Mouse (Mus musculus) liver, embryonic 11.5 days (tissue): ENCODE results near the gene Prph. TPM values are rescaled to one million over a fixed set of nuclear protein-coding genes. Genes with fewer than 3 reads are reported as not detected.
A peak's percentile ranks its signal among the peaks of the same experiment; 100 is the strongest.

Source experiments
- ATAC-seq: fragments of 200-750 bp; cut with Nextera tagmentation; replicated peaks from 2 replicates; pipeline ENCODE4 v1.8.0; 2017; ENCODE audit warnings: moderate number of reproducible peaks, mild to moderate bottlenecking, moderate TSS enrichment, moderate library complexity; ENCODE audit not compliant: low FRiP score
- DNase-seq: peaks from one replicate; pipeline ENCODE4 v3.0.0-alpha.2; 2017; ENCODE audit warnings: low spot score
- H3K27ac ChIP-seq: fragments of 300-500 bp; sonication (generic); 2 replicates; pipeline ENCODE4 v1.5.1; 2014; ENCODE audit warnings: mild to moderate bottlenecking, low read depth, low read length, control low read depth
- H3K27me3 ChIP-seq: fragments of 300-500 bp; sonication (generic); replicated peaks from 2 replicates; pipeline ENCODE4 v1.6.1; 2014; ENCODE audit warnings: low read length, mixed read lengths; ENCODE audit not compliant: control insufficient read depth, insufficient read depth
- H3K36me3 ChIP-seq: fragments of 300-500 bp; sonication (generic); 2 replicates; pipeline ENCODE4 v1.6.1; 2014; ENCODE audit warnings: mild to moderate bottlenecking, low read length, moderate library complexity, mixed read lengths; ENCODE audit not compliant: control insufficient read depth, insufficient read depth
- H3K4me1 ChIP-seq: fragments of 300-500 bp; sonication (generic); replicated peaks from 2 replicates; pipeline ENCODE4 v1.6.1; 2014; ENCODE audit warnings: low read length, mixed read lengths; ENCODE audit not compliant: control insufficient read depth, insufficient read depth
- H3K4me2 ChIP-seq: fragments of 300-500 bp; sonication (generic); 2 replicates; pipeline ENCODE4 v1.6.1; 2014; ENCODE audit warnings: mild to moderate bottlenecking, control low read depth, moderate library complexity
- H3K4me3 ChIP-seq: fragments of 300-500 bp; sonication (generic); 2 replicates; pipeline ENCODE4 v1.5.1; 2014; ENCODE audit warnings: low read depth, low read length, control low read depth
- H3K9ac ChIP-seq: fragments of 300-500 bp; sonication (generic); 2 replicates; pipeline ENCODE4 v1.6.1; 2014; ENCODE audit warnings: low read depth, low read length, control low read depth
- H3K9me3 ChIP-seq: fragments of 300-500 bp; sonication (generic); 2 replicates; pipeline ENCODE4 v1.6.1; 2016; ENCODE audit warnings: low read length, inconsistent platforms, mixed read lengths; ENCODE audit not compliant: control insufficient read depth
- WGBS: fragments of 180-500 bp; shearing (Covaris S2); extraction: QIAGEN DNeasy Blood & Tissue Kit; methylation state at CpG from one replicate; pipeline ENCODE4 v1.1.7; 2014; 5-methylcytosine and 5-hydroxymethylcytosine counted together
- polyA plus RNA-seq: library from polyadenylated mRNA; unstranded; fragments of >200 nt; fragmentation: Nextera tagmentation; extraction: Ambion mirVana; gene quantifications from 2 replicates; pipeline ENCODE4 v1.2.1, GENCODE M21; 2014

The Prph gene
- polyA plus RNA-seq, 1 experiment from 2014 or later = 0.36 TPM

DNA sequence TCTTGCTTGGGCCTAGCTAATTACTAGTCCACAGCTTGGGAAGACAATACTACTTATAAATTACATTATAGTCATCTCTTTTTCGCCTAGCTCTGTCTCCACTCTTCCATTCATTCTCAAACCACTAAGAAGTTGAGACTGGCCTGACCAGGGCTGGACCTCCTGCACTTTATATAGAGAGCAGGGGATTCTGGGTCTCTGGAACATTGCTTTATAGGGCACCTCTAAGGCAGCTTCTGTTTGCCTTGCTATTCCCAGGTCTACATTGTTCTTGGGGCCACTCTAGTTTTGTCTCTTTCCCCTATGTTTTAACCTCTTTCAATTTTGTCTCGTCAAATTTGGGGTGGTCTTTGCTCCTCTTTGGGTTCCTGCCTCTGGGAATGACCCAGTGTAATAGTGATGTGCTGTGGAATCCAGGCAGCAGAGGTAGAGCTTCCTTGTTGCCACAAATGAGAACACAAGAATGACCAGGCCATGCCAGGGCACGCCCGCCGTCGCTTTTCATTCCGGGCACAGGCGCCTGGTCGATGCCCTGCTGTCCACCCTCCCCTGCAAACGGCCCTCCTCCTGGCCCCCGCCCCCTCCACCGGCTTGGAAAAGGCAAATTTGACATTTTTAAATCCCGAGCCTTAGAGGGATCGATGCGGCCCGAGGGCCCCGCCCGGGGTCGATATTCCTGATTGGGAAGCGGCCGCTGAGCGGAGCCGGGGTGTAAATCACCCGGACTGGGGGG is 41.3 kb downstream of the Prph start:
- H3K27ac ChIP-seq = no peak overlapping the region
- peaks cover 28% of the 10 kb centered on the region for H3K4me1 ChIP-seq
- H3K4me2 ChIP-seq = peak overlapping the region; percentile 62
- no peaks in the 10 kb centered on the region for H3K9me3 ChIP-seq
- H3K9ac ChIP-seq = no peak overlapping the region
- no peak for DNase-seq
- H3K27me3 ChIP-seq = peaks cover 93% of the 10 kb centered on the region
- ATAC-seq = no peak
- H3K36me3 ChIP-seq = no peaks in the 10 kb centered on the region
- H3K4me3 ChIP-seq = peak overlapping the region; percentile 45
- 3% methylated on average over 24 of the region's 24 CpGs for WGBS

DNA sequence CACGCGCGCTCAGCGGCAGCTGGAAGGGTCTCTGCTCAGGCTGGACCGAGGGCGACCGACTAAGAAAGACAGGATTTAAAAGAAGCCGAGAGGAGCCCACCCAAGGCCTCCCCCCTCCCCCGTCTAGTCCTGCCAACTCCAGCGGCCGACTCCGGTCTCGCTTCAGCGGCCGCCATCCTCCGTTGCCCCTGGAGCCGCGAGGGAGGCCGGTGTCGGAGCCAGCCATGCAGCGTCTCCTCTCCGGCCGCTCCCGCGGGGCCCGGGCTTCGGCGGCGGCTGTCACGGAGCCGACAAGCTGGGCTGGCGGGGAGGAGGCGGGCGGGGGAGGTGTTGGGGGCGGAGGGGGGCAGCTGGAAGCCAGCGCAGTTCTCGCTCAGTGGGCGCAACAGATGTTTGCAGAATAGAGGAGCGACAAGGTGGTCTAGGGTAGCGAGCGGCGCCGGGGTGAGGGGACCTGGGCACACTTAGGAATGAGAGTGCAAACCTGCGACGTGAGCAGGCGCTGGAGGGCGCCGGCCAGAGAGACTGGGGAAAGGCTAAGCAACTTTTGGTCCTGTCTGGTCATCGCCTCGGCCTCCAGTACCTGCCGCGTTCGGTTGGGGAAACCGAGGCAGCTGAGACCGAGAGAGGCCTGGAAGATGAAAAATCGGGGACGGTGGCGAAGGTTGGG is 42.0 kb downstream of the Prph start:
- Histone ChIP-seq H3K27me3 (peaks cover 87% of the 10 kb centered on the region), H3K4me1 (peaks cover 28% of the 10 kb centered on the region), H3K4me2 (peak overlapping the region; percentile 62), H3K4me3 (peak overlapping the region; percentile 45), H3K27ac (no peak overlapping the region), H3K9ac (no peak overlapping the region), H3K9me3 (no peaks in the 10 kb centered on the region), H3K36me3 (no peaks in the 10 kb centered on the region)
- 1% methylated on average over 54 of the region's 58 CpGs for WGBS
- DNase-seq (peak; percentile 69), ATAC-seq (no peak)

DNA sequence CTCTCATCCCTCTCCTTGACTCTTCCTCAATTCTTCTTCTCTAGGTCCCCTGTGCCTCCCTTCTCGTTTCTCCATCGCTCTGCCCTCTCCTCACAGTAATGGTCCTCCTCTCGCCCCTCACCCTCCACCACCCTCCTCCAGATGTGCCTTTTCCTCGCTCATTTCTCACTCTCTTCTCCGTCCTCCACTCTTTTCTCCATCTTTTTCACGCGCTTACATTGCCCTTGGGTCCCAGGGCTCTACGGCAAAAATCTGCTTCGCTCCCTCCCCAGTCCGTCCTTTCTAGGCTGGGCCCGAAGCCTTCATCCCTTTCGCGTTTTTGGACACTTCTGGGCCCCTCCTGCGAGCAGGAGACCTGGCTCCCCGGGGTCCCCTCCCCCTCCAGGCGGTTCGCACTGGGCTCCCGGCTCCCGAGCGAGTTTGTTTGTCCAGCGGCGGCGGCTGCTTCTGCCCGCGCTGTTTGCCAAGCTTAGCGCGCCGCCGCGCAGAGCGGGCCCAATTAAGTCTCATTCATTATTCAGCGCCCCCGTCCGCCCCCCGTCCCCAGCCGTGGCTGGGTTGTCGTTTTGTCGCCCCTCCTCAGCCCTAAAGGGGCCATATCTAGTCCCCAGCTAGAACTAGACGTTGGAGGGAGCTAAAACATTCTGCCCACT is 43.0 kb downstream of the Prph start:
- Histone ChIP-seq H3K9ac (no peak overlapping the region), H3K27ac (no peak overlapping the region), H3K4me2 (peak overlapping the region; percentile 62), H3K9me3 (no peaks in the 10 kb centered on the region), H3K27me3 (peaks cover 77% of the 10 kb centered on the region), H3K36me3 (no peaks in the 10 kb centered on the region), H3K4me3 (peak overlapping the region; percentile 45), H3K4me1 (peaks cover 26% of the 10 kb centered on the region)
- under 1% methylated on average over 39 of the region's 39 CpGs for WGBS
- no peak for DNase-seq
- ATAC-seq = no peak

DNA sequence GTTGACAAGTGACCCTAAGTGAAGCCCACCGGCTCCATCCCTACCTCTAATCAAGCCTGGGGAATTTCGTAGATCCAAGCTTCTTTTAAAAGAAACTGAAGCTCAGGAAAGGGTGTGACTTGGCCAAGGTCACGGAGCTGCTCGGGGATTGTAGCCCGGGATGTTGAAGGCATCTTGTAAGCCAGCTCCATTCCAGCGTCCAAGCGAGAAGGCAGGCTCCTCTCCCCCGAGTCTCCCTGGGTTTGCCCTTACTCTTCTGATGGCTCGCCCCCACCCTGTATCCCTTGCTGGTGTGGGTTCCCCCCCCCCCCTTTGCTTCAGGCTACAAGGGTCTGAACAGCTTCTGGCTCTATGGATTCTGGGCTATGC is 43.5 kb downstream of the Prph start:
- DNase-seq = no peak
- Histone ChIP-seq H3K4me2 (peak overlapping the region; percentile 62), H3K4me3 (peak overlapping the region; percentile 45), H3K27me3 (peaks cover 72% of the 10 kb centered on the region), H3K9ac (no peak overlapping the region), H3K4me1 (peaks cover 22% of the 10 kb centered on the region), H3K9me3 (no peaks in the 10 kb centered on the region), H3K36me3 (no peaks in the 10 kb centered on the region), H3K27ac (no peak overlapping the region)
- no peak for ATAC-seq
- 3% methylated on average over 9 of the region's 9 CpGs for WGBS

DNA sequence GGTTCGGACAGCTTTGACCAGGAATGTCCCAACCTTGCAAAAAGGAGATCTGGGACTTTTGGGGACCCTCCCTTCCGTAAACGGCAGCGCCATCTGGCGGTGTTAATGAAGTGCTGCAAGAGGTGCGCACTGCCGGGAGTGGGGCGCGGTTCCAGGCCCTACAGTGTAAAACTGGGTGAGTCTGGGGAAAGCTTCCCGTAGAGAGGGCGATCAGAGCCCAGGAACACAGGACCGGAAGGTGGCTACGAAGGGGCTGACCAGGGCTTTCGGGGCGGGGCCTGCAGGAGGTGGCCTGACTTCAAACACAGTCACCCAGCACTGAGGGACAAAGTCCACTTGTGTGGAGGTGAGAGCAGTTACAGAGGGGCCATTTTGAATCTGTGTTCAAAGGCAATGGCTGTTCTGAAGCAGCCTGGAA is 44.2 kb downstream of the Prph start:
- peak overlapping the region; percentile 62 for H3K4me2 ChIP-seq
- peaks cover 18% of the 10 kb centered on the region for H3K4me1 ChIP-seq
- DNase-seq (peak; percentile 78), ATAC-seq (peak; percentile 78)
- peak overlapping the region; percentile 57 for H3K27ac ChIP-seq
- peaks cover 67% of the 10 kb centered on the region for H3K27me3 ChIP-seq
- whole genome bisulfite sequencing = 1% methylated on average over 15 of the region's 15 CpGs
- H3K9ac ChIP-seq = no peak overlapping the region
- H3K9me3 ChIP-seq = no peaks in the 10 kb centered on the region
- H3K36me3 ChIP-seq = no peaks in the 10 kb centered on the region
- H3K4me3 ChIP-seq = peak overlapping the region; percentile 32

DNA sequence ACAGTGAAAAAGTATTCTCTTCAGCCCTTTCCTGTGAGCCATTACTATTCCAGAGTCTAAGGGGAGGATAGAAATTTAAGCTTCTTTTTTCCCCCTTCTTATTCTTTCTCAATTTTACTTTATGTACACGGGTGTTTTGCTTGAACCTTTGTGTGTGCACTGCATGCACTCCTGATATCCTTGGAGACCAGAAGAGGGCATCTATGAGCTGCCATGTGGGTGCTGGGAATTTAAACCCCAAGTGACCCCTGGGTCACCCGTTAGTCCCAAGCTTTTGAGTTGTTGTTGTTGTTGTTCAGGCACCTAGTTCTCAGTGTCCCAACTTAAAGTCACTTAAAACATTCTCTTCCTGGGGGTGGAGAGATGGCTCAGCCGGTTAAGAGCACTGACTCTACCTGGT is 45.0 kb downstream of the Prph start:
- Histone ChIP-seq H3K36me3 (no peaks in the 10 kb centered on the region), H3K9me3 (no peaks in the 10 kb centered on the region), H3K4me3 (peak overlapping the region; percentile 32), H3K4me1 (peaks cover 13% of the 10 kb centered on the region), H3K9ac (no peak overlapping the region), H3K27me3 (peaks cover 60% of the 10 kb centered on the region), H3K27ac (no peak overlapping the region), H3K4me2 (peak overlapping the region; percentile 37)
- ATAC-seq = no peak
- DNase-seq = no peak
- WGBS = 40% methylated on average over 3 of the region's 3 CpGs

DNA sequence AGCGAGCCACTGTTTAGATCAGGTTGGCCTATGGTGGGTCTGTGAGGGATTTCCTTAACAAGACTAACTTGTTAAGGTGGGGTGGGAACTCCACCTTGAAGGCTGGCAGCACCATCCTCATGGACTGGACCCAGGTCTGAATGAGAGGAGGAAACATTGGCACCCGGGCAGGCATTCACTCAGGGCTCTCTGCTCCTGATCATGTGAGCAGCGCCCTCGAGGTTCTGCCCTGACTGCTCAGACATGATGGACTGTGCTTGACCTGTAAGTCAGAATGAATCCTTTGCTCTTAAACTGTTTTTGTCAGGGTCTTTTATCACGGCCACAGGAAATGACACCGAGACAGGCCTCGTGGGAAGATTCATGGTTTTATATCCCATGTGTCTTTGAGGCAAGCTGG is 50.3 kb downstream of the Prph start:
- Histone ChIP-seq H3K27ac (0 out of 2 replicates have a peak overlapping the region, but pooled peaks have one; percentile 15), H3K36me3 (no peaks in the 10 kb centered on the region; the same call in 1 of the 2 replicates), H3K9ac (no peak overlapping the region), H3K4me1 (0 out of 2 replicates have a peak, but pooled peaks cover 2% of the 10 kb centered on the region), H3K27me3 (peaks cover 10% of the 10 kb centered on the region), H3K4me2 (no peak overlapping the region), H3K4me3 (no peak overlapping the region), H3K9me3 (no peaks in the 10 kb centered on the region)
- ATAC-seq (no peak), DNase-seq (no peak)
- 51% methylated on average over 7 of the region's 7 CpGs for WGBS

DNA sequence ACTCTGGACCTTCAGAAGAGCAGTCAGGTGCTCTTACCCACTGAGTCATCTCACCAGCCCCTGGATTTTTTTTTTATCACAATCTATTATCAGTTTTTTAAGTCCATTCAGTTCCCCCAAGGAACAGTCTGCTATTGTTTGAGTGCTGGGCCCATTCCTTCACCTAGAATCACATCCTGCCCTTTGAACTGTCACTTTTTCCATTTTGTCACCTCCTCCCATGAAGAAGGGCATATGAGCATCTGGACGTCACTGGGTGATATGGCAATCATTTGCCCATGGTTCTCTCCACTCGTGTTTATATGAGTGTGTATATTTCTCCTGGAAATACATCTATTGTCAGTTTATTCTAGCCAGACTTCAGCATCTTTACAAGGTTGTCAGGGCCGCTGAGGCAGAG is 52.9 kb downstream of the Prph start:
- H3K9me3 ChIP-seq = no peaks in the 10 kb centered on the region
- no peak overlapping the region for H3K27ac ChIP-seq
- no peaks in the 10 kb centered on the region; the same call in 1 of the 2 replicates for H3K36me3 ChIP-seq
- no peak overlapping the region for H3K9ac ChIP-seq
- no peak overlapping the region for H3K4me2 ChIP-seq
- ATAC-seq (no peak), DNase-seq (no peak)
- 74% methylated on average over 3 of the region's 3 CpGs for WGBS
- H3K4me3 ChIP-seq = no peak overlapping the region
- H3K4me1 ChIP-seq = 0 out of 2 replicates have a peak, but pooled peaks cover 5% of the 10 kb centered on the region
- no peaks in the 10 kb centered on the region for H3K27me3 ChIP-seq
